Mouse (Mus musculus) adipocyte (in vitro differentiated cells): Measurements from ENCODE around the gene Csf3.
"Not testable (repeated sequence)": the region's sequence is repeated elsewhere in the genome, so short reads cannot be mapped to it uniquely, and the experiment has no call there.

ENCODE experiments used
- DNase-seq: peaks from one replicate; pipeline ENCODE4 v3.0.0-alpha.2; 2016; ENCODE audit warnings: low spot score

The Csf3 gene

GRCm38 (mm10) chr11:98701213-98701670 is at the start of gene Csf3:
Gene Csf3, plus strand, starts transcription at chr11:98701263.
- peak; percentile 20 for DNase-seq

GRCm38 (mm10) chr11:98655076-98655475 is 46.0 kb upstream of the Csf3 start:
- DNase-seq = peak; percentile 46

- peak; percentile 70 for DNase-seq
Measured at GRCm38 (mm10) chr11:98660517-98660916, 40.5 kb upstream of the Csf3 start.

GRCm38 (mm10) chr11:98664091-98664490 is 37.0 kb upstream of the Csf3 start, which contains the start of gene Gsdma:
Gene Gsdma, plus strand, starts transcription at chr11:98664351.
- DNase-seq = no peak

- no peak for DNase-seq
Measured at GRCm38 (mm10) chr11:98668984-98669383, 32.1 kb upstream of the Csf3 start.

GRCm38 (mm10) chr11:98671284-98671815 is 29.7 kb upstream of the Csf3 start:
- no peak for DNase-seq

- DNase-seq = peak; percentile 29
Measured at GRCm38 (mm10) chr11:98671857-98672256, 29.2 kb upstream of the Csf3 start.

- no peak for DNase-seq
Measured at GRCm38 (mm10) chr11:98672482-98672881, 28.6 kb upstream of the Csf3 start.

GRCm38 (mm10) chr11:98673136-98673535 is 27.9 kb upstream of the Csf3 start:
- peak; percentile 45 for DNase-seq

- no peak for DNase-seq
Measured at GRCm38 (mm10) chr11:98675829-98676363, 25.2 kb upstream of the Csf3 start.

GRCm38 (mm10) chr11:98680023-98680422 is 21.0 kb upstream of the Csf3 start:
- no peak for DNase-seq

- not testable (repeated sequence) for DNase-seq
Measured at GRCm38 (mm10) chr11:98680595-98680994, 20.5 kb upstream of the Csf3 start.

GRCm38 (mm10) chr11:98681186-98681585 is 19.9 kb upstream of the Csf3 start:
- no peak for DNase-seq

GRCm38 (mm10) chr11:98681786-98682745 is 19.0 kb upstream of the Csf3 start, which contains the start of gene Psmd3:
Gene Psmd3, plus strand, starts transcription at chr11:98682554.
- peak; percentile 99 for DNase-seq

GRCm38 (mm10) chr11:98682811-98683210 is 18.3 kb upstream of the Csf3 start:
- DNase-seq = no peak

- DNase-seq = no peak
Measured at GRCm38 (mm10) chr11:98685642-98686041, 15.4 kb upstream of the Csf3 start.

GRCm38 (mm10) chr11:98686976-98687375 is 14.1 kb upstream of the Csf3 start:
- DNase-seq = no peak

- no peak for DNase-seq
Measured at GRCm38 (mm10) chr11:98688009-98688408, 13.1 kb upstream of the Csf3 start.

- DNase-seq = no peak
Measured at GRCm38 (mm10) chr11:98693201-98693600, 7.9 kb upstream of the Csf3 start.

- no peak for DNase-seq
Measured at GRCm38 (mm10) chr11:98693746-98694145, 7.3 kb upstream of the Csf3 start.

GRCm38 (mm10) chr11:98694301-98694700 is 6.8 kb upstream of the Csf3 start:
- DNase-seq = no peak

GRCm38 (mm10) chr11:98695408-98695807 is 5.7 kb upstream of the Csf3 start:
- no peak for DNase-seq
